Mouse (Mus musculus) splenic B cell, adult 2 months (primary cell): Measurements from ENCODE around the gene Mylk3.

ENCODE experiments used
- DNase-seq: peaks from one replicate; pipeline ENCODE4 v3.0.0-alpha.2; 2011; ENCODE audit warnings: low read depth, low spot score
- H3K27me3 ChIP-seq: 2 replicates; pipeline ENCODE4 v1.6.1; 2012; ENCODE audit warnings: mild to moderate bottlenecking, low read length, moderate library complexity, mixed read lengths; ENCODE audit not compliant: control insufficient read depth, poor library complexity, insufficient read depth, severe bottlenecking
- H3K36me3 ChIP-seq: 2 replicates; pipeline ENCODE4 v1.6.1; 2012; ENCODE audit warnings: mild to moderate bottlenecking, low read length, moderate library complexity, mixed read lengths; ENCODE audit not compliant: control insufficient read depth, poor library complexity, insufficient read depth, severe bottlenecking

The Mylk3 gene

GRCm38 (mm10) chr8:85397508-85397907, 11.4 kb upstream of the Mylk3 start:
- no peaks in the 10 kb centered on the region for H3K27me3 ChIP-seq
- no peaks in the 10 kb centered on the region for H3K36me3 ChIP-seq
- peak; percentile 62 for DNase-seq

DNA sequence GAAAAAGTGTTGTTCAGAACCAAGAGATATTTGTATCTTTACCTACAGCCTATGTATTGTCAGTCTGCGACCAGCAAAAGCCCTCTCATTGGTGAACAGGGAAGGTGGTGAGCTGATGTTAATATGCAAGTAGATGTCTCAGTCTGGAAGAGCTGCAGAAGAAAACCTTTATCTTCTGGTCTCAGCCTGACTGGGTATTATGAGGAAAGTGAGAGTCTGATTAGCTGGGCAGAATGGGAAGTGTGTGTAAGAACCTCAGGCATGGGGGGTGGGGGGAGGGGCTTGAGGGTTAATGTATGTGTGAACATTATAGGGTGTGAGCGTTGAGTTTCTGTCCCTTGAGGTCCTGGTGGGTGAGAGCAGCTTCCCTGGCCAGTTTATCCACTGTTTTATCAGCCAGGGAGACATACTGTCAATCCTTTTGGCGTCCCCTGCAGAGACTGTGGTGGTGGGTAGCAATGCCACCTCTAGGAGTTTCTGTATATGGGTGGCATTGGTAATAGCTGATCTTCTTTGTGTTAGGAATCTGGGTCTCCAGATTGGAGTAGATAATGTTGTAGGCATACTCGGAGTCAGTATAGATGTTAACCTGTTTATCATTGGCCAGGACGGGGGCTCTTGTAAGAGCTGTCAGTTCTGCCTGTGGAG, 10.4 kb upstream of the Mylk3 start:
- DNase-seq, result no peak
- Histone ChIP-seq H3K27me3 (no peaks in the 10 kb centered on the region), H3K36me3 (no peaks in the 10 kb centered on the region)

GRCm38 (mm10) chr8:85395681-85396431, 9.7 kb upstream of the Mylk3 start:
- Histone ChIP-seq H3K27me3 (no peaks in the 10 kb centered on the region), H3K36me3 (no peaks in the 10 kb centered on the region)
- no peak for DNase-seq

- no peak for DNase-seq
- no peaks in the 10 kb centered on the region for H3K36me3 ChIP-seq
- no peaks in the 10 kb centered on the region for H3K27me3 ChIP-seq
Observed at GRCm38 (mm10) chr8:85395017-85395416, 8.9 kb upstream of the Mylk3 start.

DNA sequence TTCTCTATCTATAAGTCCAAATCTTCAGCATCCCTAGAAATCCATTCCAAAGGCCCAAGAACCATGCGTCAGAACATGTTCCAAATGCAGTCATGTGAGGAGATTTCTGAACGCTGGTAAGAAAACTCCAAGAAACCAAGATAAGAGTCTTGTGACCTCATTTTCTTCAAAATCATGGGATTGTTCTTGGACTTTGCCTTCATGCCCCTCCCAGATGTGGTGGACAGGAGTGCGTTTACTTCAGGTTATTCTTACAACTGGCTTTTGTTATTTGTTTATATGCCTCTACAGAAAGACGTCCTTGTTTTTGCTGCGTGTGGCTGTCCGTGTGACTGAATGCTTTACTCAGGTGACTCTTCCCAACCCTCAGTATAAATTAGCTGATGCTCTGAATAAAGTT, 7.1 kb upstream of the Mylk3 start:
- DNase-seq, result no peak
- no peaks in the 10 kb centered on the region for H3K36me3 ChIP-seq
- H3K27me3 ChIP-seq, result no peaks in the 10 kb centered on the region

DNA sequence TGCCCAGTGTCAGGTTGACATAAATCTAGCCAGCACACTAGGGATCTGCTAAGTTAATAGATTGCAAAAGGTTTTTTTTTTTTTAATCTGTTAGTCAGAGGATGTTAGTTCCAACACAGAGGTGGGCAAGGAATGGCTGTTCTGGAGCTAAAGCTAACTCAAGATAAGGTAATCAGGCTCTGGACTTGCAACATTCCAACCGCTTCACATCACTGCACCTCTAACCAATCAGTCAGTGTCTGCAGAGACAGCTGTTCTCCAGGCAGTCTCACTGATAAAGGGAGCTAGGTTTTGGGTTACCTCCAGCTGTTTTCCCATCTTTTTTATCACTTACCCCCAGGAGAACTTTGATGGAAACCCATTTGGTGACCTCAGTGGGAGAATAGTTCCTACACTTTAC, 5.3 kb upstream of the Mylk3 start:
- H3K36me3 ChIP-seq, result no peaks in the 10 kb centered on the region
- DNase-seq, result no peak
- H3K27me3 ChIP-seq, result no peaks in the 10 kb centered on the region

- Histone ChIP-seq H3K36me3 (no peaks in the 10 kb centered on the region), H3K27me3 (no peaks in the 10 kb centered on the region; the same call in 1 of the 2 replicates)
- no peak for DNase-seq
Observed at GRCm38 (mm10) chr8:85381926-85382325, 4.2 kb downstream of the Mylk3 start.

DNA sequence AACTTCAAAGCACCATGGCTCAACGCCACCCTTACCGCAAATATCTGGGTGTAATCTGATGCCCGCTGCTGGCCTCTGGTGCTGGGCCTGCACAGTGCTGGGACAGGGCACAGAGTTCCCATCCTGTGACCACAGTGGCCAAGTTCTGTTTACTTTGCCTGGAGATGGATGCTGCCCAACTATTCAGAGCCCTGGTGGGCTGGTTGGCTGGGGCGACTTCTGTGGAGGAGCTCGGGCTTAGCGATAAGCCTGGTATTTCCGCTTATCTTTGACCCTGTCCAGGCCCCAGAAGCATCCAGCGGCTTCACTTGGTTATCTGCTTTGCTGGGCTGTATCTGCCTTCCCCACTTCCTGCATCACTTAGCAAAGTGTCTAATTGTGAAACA, 5.3 kb downstream of the Mylk3 start:
- DNase-seq, result no peak
- Histone ChIP-seq H3K27me3 (no peaks in the 10 kb centered on the region; the same call in 1 of the 2 replicates), H3K36me3 (no peaks in the 10 kb centered on the region)

GRCm38 (mm10) chr8:85380123-85380823, 5.9 kb downstream of the Mylk3 start:
- Histone ChIP-seq H3K27me3 (no peaks in the 10 kb centered on the region), H3K36me3 (no peaks in the 10 kb centered on the region)
- no peak for DNase-seq

DNA sequence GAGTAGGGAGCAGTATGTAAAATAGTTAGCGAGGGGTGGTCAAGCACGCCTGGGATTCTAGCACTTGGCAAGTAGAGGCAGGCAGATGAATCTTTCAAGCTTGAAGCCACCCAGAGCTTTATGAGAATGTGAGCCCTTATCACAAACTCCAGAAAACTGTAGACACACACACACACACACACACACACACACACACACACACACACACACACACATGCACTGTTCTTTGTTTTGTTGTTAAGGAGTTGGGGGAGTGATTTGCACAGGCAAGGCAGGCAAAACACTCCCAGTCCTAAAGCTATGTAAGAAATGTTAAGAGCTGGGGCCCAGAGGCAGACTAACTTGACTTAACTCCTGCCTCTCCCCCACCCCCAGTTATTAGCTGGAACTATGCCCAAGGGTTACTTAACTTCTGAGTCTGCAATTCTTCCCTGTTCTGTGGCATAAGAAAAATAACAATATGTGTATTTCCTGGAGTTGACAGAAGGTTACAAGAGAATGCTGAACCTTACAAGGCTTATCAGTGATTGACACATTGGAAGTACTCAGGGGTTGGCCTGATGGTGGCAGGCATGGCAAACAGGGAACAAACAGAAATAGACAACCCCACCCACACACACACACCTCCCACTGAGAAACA, 6.9 kb downstream of the Mylk3 start:
- Histone ChIP-seq H3K36me3 (no peaks in the 10 kb centered on the region), H3K27me3 (no peaks in the 10 kb centered on the region)
- DNase-seq, result no peak

DNA sequence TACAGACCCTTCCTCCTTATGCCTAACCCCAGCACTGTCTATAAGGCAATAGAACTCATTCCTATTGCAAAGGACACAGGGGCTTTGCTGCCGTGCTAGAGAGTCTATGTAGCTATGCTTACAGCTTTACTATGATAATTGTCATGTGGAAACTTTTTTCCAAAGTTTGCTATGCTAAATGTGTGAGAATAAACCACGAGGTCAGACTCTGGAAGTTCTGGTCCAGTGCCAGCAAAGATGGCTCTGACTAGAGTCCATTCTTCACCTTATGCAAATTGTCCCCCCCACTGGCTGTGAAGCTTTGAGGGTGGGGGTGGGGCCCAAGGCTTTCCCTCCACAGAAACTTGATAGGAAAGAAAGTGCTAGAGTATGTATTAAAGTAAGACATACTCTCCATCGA, 9.6 kb downstream of the Mylk3 start:
- no peak for DNase-seq
- no peaks in the 10 kb centered on the region for H3K27me3 ChIP-seq
- H3K36me3 ChIP-seq, result no peaks in the 10 kb centered on the region

- no peak for DNase-seq
- H3K36me3 ChIP-seq, result no peaks in the 10 kb centered on the region
- no peaks in the 10 kb centered on the region for H3K27me3 ChIP-seq
Observed at GRCm38 (mm10) chr8:85374286-85374685, 11.9 kb downstream of the Mylk3 start.

- no peaks in the 10 kb centered on the region for H3K36me3 ChIP-seq
- DNase-seq, result no peak
- no peaks in the 10 kb centered on the region for H3K27me3 ChIP-seq
Observed at GRCm38 (mm10) chr8:85373435-85374039, 12.6 kb downstream of the Mylk3 start.

DNA sequence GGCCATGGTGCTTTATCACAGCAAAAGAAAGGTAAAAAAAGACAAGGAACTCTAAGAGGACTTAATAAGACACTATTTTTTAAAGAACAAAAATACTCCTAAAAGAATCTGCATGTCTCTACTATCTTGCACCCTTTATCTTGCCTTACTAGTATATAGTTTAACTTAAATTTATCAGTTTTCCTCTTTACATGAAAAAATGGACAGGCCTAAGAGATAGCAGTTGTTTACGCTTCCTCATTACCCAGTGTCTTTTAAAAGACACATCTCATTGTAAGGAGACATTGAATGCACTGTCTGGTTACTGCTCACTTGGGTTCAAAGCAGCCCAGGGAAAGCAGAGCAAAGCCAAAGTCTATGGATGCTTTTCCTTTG, 13.7 kb downstream of the Mylk3 start:
- no peak for DNase-seq
- H3K27me3 ChIP-seq, result no peaks in the 10 kb centered on the region
- no peaks in the 10 kb centered on the region for H3K36me3 ChIP-seq
